Mouse (Mus musculus) Patski (cell line): ENCODE data around the gene Cdk4. TPM values are rescaled to one million over a fixed set of nuclear protein-coding genes. Genes with fewer than 3 reads are reported as not detected.
"Not testable (repeated sequence)": the region's sequence is repeated elsewhere in the genome, so short reads cannot be mapped to it uniquely, and the experiment has no call there.

Experiments
- ATAC-seq: fragments of 100-300 bp; one replicate; pipeline ENCODE4 v1.8.0; 2021
- CTCF ChIA-PET: fragments of 350-600 bp; sonication (Branson Sonifier 250); formaldehyde crosslinking; loops from one replicate; lab custom pipeline; 2022; ENCODE audit warnings: inconsistent platforms; lab: Charles Lee
- POLR2A ChIA-PET: fragments of 350-600 bp; sonication (Branson Sonifier 250); formaldehyde crosslinking; loops from one replicate; lab custom pipeline; 2022; ENCODE audit warnings: antibody characterized with exemption, inconsistent platforms; lab: Charles Lee
- DNase-seq: peaks from one replicate; pipeline ENCODE4 v3.0.0-alpha.2; 2011; ENCODE audit warnings: low read depth, low spot score
- H3K27me3 ChIP-seq: fragments of 371-371 bp; one replicate; pipeline ENCODE4 v1.5.1; 2021
- CTCF ChIP-seq: fragments of 100-300 bp; IDR thresholded peaks from one replicate; pipeline ENCODE4 v1.5.1; 2021
- in situ Hi-C: fragments of 300-500 bp; cut with MboI; formaldehyde crosslinking; loops from 3 replicates; pipeline ENCODE4 v1.11.1; 2018; ENCODE audit warnings: low pct_unique_long_range_greater_than_20kb, mixed read lengths
- polyA plus RNA-seq: library from polyadenylated mRNA; unstranded; gene quantifications from one replicate; pipeline ENCODE4 v1.2.3, GENCODE M21; 2021

Cdk4 gene
- polyA plus RNA-seq, 1 experiment from 2014 or later: 669 TPM

- no peak for TF ChIP-seq CTCF
- ChIA-PET CTCF (interaction anchor here (1.5 kb wide), 1 partner anchor 31 kb away, joined by 6 read pairs; no protein-coding TSS in a partner anchor), POLR2A (interaction anchor here (1.0 to 1.1 kb wide), 2 partner anchors 12 to 29 kb away, joined by 3 read pairs; partner anchors contain the start of gene Agap2)
- ATAC-seq (no peak), DNase-seq (no peak)
- no peaks in the 10 kb centered on the region for H3K27me3 ChIP-seq
- in situ Hi-C loops: loop anchor here (25.0 kb wide), 1 partner anchor 600 kb away; the partner anchor contains the start of genes Nab2 and Nemp1
Measured at GRCm38 (mm10) chr10:127062503-127062902, 831 bp upstream of the Cdk4 start.

DNA sequence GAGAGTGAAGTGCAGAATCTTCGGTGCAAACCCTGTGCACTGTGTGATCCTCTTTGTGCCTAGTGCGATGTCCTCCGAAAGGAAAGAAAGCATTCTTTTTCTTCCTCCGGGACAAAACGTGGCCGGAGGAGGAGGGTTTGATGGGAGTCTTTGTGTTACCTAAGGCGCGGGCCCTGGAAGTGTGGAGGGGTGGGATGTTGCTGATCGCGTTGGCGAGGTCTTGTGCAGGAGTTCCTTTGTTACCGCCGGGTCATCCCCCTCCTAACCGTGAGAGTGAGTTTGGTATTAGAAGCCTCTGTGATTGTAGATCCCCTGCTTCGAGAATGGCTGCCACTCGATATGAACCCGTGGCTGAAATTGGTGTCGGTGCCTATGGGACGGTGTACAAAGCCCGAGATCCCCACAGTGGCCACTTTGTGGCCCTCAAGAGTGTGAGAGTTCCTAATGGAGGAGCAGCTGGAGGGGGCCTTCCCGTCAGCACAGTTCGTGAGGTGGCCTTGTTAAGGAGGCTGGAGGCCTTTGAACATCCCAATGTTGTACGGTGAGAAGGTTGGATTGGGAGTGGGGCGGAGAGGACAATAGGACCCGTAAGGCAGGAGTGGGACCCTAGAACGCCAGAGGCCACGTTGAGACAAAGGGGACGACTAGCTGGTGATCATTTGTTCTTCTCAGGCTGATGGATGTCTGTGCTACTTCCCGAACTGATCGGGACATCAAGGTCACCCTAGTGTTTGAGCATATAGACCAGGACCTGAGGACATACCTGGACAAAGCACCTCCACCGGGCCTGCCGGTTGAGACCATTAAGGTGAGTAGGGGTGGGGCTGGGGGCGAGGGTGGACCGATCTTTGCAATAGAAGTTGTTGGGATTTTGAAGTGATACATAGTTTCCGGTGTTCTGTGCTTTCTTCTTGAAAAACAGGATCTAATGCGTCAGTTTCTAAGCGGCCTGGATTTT lies 858 bp downstream of the Cdk4 start:
- in situ Hi-C loops: loop anchor here (25.0 kb wide), 1 partner anchor 598 kb away; the partner anchor contains the start of genes Nab2 and Nemp1
- CTCF ChIA-PET: interaction anchor here (0.8 kb wide), 1 partner anchor 9 kb away, joined by 3 read pairs; no protein-coding TSS in a partner anchor
- POLR2A ChIA-PET: interaction anchor here (0.6 to 1.1 kb wide), 2 partner anchors 10 to 81 kb away, joined by 3 read pairs; partner anchors contain the start of gene Agap2
- TF ChIP-seq CTCF: no peak
- ATAC-seq (no peak), DNase-seq (no peak)
- no peaks in the 10 kb centered on the region for H3K27me3 ChIP-seq

DNA sequence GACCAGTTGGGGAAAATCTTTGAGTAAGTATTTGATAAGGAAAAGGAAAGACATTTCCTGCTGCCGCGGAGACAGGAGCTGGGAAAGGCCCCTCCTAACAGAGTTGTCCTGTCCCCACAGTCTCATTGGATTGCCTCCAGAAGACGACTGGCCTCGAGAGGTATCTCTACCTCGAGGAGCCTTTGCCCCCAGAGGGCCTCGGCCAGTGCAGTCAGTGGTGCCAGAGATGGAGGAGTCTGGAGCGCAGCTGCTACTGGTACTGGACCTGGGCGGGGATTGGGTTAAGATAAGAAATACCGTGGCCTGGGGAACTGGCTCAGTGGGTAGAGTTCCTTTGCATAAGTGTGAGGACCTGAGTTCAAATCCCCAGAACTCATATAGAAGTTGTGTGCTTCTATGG lies 2.6 kb downstream of the Cdk4 start:
- DNase-seq (no peak), ATAC-seq (no peak)
- CTCF ChIA-PET: no interaction called here
- POLR2A ChIA-PET: no interaction called here
- no peak for TF ChIP-seq CTCF
- in situ Hi-C loops: loop anchor here (25.0 kb wide), 1 partner anchor 596 kb away; the partner anchor contains the start of genes Nab2 and Nemp1
- H3K27me3 ChIP-seq: no peaks in the 10 kb centered on the region

DNA sequence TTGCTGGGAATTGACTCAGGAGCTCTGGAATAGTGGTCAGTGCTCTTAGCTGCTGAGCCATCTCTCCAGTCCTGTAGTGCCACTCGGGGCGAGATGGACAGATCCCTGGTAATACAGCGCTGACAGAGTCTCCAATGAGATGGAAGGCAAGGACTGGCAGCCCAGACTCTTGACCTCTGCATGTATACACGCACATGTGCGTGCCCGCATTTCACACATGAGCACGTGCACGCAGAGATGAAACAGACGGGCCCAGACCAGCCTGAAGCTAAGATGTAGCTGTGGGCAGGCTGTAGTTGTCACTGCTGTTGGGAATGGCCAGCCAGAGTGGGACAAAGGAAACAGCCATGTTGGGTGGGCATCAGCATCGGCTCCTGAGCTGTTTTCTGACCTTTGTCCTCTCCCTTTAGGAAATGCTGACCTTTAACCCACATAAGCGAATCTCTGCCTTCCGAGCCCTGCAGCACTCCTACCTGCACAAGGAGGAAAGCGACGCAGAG lies 3.2 kb downstream of the Cdk4 start:
- DNase-seq (no peak), ATAC-seq (no peak)
- in situ Hi-C loops: loop anchor here (25.0 kb wide), 1 partner anchor 596 kb away; the partner anchor contains the start of genes Nab2 and Nemp1
- CTCF ChIA-PET: no interaction called here
- no peak for TF ChIP-seq CTCF
- H3K27me3 ChIP-seq: no peaks in the 10 kb centered on the region
- POLR2A ChIA-PET: no interaction called here

GRCm38 (mm10) chr10:127068360-127069038 lies 5.2 kb downstream of the Cdk4 start:
- TF ChIP-seq CTCF: no peak
- in situ Hi-C loops: loop anchor here (25.0 kb wide), 1 partner anchor 594 kb away; the partner anchor contains the start of genes Nab2 and Nemp1
- POLR2A ChIA-PET: no interaction called here
- ATAC-seq: no peak
- DNase-seq: no peak
- H3K27me3 ChIP-seq: no peaks in the 10 kb centered on the region
- CTCF ChIA-PET: interaction anchor here (1.3 to 1.7 kb wide), 2 partner anchors 10 to 15 kb away, joined by 4 read pairs; no protein-coding TSS in a partner anchor

GRCm38 (mm10) chr10:127069281-127070189 lies 6.2 kb downstream of the Cdk4 start:
- CTCF ChIA-PET: interaction anchor here (0.6 to 1.7 kb wide), 2 partner anchors 14 to 23 kb away, joined by 3 to 4 read pairs; no protein-coding TSS in a partner anchor
- TF ChIP-seq CTCF: no peak
- DNase-seq: no peak
- in situ Hi-C loops: loop anchor here (25.0 kb wide), 1 partner anchor 593 kb away; the partner anchor contains the start of genes Nab2 and Nemp1
- POLR2A ChIA-PET: interaction anchor here (1.5 kb wide), 1 partner anchor 28 kb away, joined by 4 read pairs; the partner anchor contains the start of genes Eef1akmt3 and Mettl1
- ATAC-seq: peak; percentile 28
- no peaks in the 10 kb centered on the region for H3K27me3 ChIP-seq

DNA sequence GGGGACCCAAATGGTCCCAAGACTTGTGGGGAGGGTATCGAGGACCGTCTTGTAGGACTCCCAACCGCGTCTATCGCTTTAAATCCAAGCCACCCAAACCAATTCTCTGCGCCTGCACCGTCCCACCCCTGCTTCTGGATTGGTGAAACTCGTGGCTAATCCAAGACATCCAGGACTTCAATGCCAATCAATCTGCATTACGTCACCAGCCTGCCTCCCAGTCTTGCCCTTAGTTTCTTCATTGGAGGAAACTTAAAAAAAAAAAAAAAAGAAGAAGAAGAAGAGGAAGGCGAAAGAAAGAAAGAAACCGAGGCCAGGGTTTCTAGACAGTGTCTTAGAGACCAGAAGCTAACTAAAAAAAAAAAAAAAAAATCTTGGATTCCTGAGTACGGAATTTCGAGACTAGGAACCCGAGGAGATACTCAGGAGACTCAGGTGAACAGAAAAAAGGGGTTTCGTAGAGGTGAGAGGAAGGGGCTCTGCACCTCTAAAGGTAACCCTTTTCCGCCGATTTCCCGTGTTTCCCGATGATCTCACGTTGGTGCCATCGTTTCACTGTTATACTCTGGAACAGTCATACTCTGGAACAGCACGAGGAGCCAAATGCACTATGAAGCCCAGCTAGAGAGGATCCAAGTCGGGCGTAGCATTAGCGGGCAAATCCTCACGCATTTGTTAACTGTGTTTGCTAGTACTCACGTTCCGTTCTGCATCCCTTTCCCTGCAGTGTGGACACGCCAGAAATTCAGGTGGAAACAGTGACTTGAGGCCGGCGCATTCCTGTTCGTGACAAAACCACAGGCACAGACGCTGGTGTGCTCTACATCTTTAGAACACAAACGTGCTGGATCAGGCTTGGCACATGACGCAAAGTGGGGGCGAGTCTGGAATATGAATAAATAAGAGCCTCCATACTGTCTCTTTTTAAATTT lies 7.1 kb downstream of the Cdk4 start, which contains the start of gene Tspan31:
Gene Tspan31 (minus strand): TSS at position 75 of the 932 bp plus-strand sequence.
- CTCF ChIA-PET: interaction anchor here (0.6 to 1.7 kb wide), 3 partner anchors 13 to 24 kb away, joined by 3 to 4 read pairs (median 3); no protein-coding TSS in a partner anchor
- ATAC-seq: peak; percentile 86

DNA sequence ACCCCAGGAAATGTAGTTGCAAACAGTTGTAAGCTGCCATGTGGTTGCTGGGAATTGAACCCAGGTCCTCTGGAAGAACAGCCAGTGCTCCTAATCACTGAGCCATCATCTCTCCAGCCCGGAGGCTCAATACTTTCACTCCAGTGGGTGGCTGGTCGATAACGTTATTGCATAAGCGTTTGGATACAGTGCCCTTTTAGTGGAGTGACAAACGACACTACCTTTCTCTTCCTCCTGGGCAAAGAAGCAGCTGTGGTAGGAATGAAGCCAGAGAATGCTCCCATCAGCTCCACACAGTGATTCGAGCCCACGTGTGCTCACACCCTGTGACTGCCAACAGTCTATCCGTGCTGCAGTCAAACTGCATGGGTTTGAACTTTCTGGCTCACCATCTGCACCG lies 7.9 kb downstream of the Cdk4 start:
- no peaks in the 10 kb centered on the region for H3K27me3 ChIP-seq
- in situ Hi-C loops: loop anchor here (25.0 kb wide), 1 partner anchor 591 kb away; the partner anchor contains the start of genes Nab2 and Nemp1
- DNase-seq (no peak), ATAC-seq (no peak)
- no peak for TF ChIP-seq CTCF
- POLR2A ChIA-PET: no interaction called here
- CTCF ChIA-PET: interaction anchor here (1.1 to 1.2 kb wide), 2 partner anchors 12 to 13 kb away, joined by 3 read pairs; no protein-coding TSS in a partner anchor

More for the DNA sequence above, 7.1 kb downstream of the Cdk4 start, which contains the start of gene Tspan31:
- peak; percentile 75 for DNase-seq
- no peaks in the 10 kb centered on the region for H3K27me3 ChIP-seq
- POLR2A ChIA-PET: interaction anchor here (0.6 to 1.5 kb wide), 3 partner anchors 8 to 1478 kb away, joined by 3 to 4 read pairs (median 4); partner anchors contain the start of genes Eef1akmt3 and Mettl1
- no peak for TF ChIP-seq CTCF
- in situ Hi-C loops: loop anchor here (25.0 kb wide), 1 partner anchor 592 kb away; the partner anchor contains the start of genes Nab2 and Nemp1

DNA sequence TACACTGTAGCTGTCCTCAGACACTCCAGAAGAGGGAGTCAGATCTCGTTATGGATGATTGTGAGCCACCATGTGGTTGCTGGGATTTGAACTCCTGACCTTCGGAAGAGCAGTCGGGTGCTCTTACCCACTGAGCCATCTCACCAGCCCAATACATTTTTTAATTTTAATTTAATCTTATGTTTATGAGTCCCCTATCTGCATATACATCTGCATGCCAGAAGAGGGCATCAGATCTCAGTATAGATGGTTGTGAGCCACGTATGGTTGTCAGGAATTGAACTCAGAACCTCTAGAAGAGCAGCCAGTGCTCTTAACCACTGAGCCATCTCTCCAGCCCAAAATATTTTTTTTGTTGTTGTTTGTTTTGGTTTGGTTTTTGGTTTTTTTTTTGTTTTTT lies 8.9 kb downstream of the Cdk4 start:
- POLR2A ChIA-PET, ATAC-seq, DNase-seq, H3K27me3 ChIP-seq, CTCF ChIA-PET: not testable (repeated sequence)
- in situ Hi-C loops: loop anchor here (25.0 kb wide), 1 partner anchor 590 kb away; the partner anchor contains the start of genes Nab2 and Nemp1

GRCm38 (mm10) chr10:127072969-127073368 lies 9.6 kb downstream of the Cdk4 start:
- CTCF ChIA-PET: interaction anchor here (0.9 kb wide), 1 partner anchor 10 kb away, joined by 3 read pairs; the partner anchor contains the start of gene Cdk4
- DNase-seq, H3K27me3 ChIP-seq, POLR2A ChIA-PET, ATAC-seq: not testable (repeated sequence)
- in situ Hi-C loops: loop anchor here (25.0 kb wide), 1 partner anchor 589 kb away; the partner anchor contains the start of genes Nab2 and Nemp1
